Mouse (Mus musculus) cerebellum, adult 8-10 months (tissue): Measurements from ENCODE around the gene Pde11a.

Source experiments
- DNase-seq: peaks from one replicate; pipeline ENCODE4 v3.0.0; 2022

The Pde11a gene

DNA sequence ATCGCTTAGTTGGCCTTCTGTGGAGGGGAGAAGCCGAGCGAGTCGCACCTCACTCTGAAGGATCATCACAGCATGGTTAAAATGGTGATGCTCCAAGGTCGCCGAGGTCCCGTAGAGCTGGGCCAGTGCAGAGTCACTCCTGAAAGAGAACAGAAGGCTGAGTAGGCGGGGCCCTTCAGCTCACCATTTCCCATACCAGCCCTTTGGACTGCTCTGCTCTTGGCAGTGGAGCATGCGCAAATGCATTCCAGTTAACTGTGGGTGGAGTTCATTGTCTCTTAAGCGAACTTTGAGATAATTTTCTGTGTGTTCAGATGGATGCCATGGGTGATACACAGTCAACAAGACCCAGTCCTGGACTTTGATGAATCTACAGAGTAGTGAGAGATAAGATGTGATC is 288.5 kb downstream of the Pde11a start:
- no peak for DNase-seq

DNA sequence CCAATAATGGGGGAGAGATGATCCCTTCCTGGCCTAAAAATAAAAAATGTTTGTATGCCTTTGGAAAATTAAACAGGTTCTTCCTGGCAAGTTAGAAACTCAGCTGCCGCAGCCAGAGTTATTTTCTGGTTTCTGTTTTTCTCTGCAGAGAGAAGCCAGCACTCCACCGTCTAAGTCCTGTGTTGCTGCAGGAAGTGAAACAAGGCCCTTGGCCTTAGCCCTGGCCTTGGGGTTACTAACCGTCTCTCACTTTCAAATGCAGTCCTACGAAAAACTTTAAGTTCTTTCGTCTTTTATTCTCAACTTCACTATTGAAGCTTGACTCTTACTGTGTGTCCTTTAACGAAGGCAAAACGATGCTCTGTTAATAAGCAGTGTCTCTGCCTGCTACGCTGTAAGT is 289.0 kb downstream of the Pde11a start:
- DNase-seq, result no peak

GRCm38 (mm10) chr2:76047740-76048139 is 290.8 kb downstream of the Pde11a start:
- no peak for DNase-seq

DNA sequence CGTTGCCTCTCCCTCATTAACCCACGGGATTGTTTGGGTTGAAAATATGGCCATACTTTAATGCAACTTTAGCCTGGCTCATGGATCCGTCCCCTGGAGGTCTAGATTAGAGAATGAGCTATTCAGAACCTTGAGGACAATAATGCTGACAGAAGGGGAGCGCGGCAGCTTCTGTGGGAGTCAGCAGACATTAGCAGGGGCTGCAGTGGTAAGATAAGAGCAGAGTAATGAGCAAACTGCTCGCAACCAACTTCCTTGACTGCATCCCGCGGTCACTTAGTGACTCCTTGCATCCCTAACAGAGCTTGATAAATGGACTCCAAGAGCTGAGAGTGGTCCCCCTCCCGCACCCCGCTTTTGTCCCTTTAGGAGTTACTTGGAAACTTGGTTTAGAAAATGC is 296.4 kb downstream of the Pde11a start:
- DNase-seq, result no peak

- DNase-seq, result no peak
Measured at GRCm38 (mm10) chr2:76040116-76040515, 298.5 kb downstream of the Pde11a start.

GRCm38 (mm10) chr2:76030080-76030479 is 308.5 kb downstream of the Pde11a start:
- peak; percentile 52 for DNase-seq

GRCm38 (mm10) chr2:76029081-76029901 is 309.3 kb downstream of the Pde11a start:
- peak; percentile 39 for DNase-seq

- DNase-seq, result no peak
Measured at GRCm38 (mm10) chr2:76016890-76017289, 321.7 kb downstream of the Pde11a start.

- DNase-seq, result no peak
Measured at GRCm38 (mm10) chr2:76016136-76016535, 322.4 kb downstream of the Pde11a start.

- no peak for DNase-seq
Measured at GRCm38 (mm10) chr2:76015460-76015859, 323.1 kb downstream of the Pde11a start.

DNA sequence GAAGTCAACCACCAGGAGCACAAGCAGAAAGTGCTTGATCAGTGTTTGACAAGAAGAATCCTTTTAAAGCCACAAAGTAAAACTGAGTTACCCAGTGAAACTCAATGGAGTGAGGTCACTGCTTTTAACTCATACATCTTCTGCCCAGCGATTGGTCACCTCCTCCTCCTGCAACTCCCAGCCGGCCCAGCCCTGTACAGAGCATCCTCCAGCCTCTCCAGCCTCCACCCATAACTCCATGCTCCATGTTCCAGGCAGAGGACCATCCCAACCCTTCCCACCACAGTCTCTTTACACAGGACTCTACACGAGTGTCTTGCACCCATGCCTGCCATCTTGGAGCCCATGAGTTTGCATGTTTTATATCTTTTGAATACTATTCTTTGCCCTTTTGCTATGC is 323.9 kb downstream of the Pde11a start:
- no peak for DNase-seq

- no peak for DNase-seq
Measured at GRCm38 (mm10) chr2:76006194-76006593, 332.4 kb downstream of the Pde11a start.

GRCm38 (mm10) chr2:76002899-76003298 is 335.7 kb downstream of the Pde11a start:
- no peak for DNase-seq

GRCm38 (mm10) chr2:76001392-76001791 is 337.2 kb downstream of the Pde11a start:
- DNase-seq, result peak; percentile 32

- no peak for DNase-seq
Measured at GRCm38 (mm10) chr2:75999636-76000035, 338.9 kb downstream of the Pde11a start.

GRCm38 (mm10) chr2:75998692-75999091 is 339.9 kb downstream of the Pde11a start:
- DNase-seq, result peak; percentile 29

DNA sequence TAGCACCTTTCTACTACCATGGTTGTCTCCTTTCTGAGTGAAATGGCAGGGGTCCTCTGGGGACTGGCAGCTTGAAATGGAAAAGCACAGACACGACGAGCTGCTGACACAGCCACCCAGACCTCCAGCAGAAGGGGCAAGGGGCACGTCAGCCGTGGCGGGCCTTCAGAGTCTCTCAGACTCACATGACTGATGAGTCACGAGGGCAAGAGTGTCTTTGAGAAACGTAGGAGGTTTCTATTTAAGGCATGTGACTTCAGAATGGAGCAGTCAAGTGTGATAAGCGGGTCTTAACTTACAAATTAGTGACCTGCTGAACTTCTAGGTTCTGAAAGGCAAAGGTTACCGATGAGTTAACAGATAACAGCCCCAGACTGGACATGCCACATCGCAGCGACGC is 340.8 kb downstream of the Pde11a start:
- no peak for DNase-seq

DNA sequence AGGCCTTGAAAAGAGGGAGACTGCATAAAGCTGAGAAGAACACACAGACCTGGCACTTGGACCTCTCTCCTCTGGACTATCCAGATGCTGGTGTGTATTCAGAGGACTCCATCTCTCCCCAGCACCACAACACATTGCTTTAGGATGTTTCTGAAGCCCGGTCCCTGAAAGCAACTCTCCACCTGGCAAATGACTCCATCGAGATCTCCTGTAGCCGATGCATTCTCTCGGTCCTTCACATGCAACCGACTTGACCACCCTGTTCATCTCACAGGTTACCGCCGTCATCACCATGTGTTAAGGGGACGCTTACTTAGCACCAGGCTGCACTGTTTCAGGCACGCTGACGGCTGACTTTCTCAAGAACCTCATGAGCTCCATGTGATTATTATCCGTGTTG is 343.7 kb downstream of the Pde11a start:
- no peak for DNase-seq

GRCm38 (mm10) chr2:75991581-75992205 is 346.9 kb downstream of the Pde11a start:
- DNase-seq, result no peak

GRCm38 (mm10) chr2:75990885-75991539 is 347.6 kb downstream of the Pde11a start:
- peak; percentile 42 for DNase-seq

DNA sequence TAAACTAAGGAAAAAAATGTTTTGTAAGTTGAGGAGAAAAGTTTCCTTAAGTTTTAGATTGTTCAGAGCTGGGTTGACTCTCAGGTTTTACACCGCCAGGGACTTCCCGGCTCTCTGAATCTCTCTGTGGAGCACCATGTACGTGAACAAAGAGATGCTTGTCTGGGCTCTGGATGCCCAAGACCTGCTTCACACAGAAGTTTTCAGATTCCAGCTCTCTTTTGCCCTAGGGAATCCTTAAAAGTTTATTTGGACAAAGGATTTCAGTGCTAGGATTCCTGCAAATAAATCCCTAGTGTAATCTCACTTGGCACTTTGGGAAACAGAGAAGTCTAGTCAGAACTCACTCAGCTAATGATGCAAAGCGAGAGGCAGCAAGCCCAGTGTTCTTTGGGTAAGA is 348.9 kb downstream of the Pde11a start:
- no peak for DNase-seq

DNA sequence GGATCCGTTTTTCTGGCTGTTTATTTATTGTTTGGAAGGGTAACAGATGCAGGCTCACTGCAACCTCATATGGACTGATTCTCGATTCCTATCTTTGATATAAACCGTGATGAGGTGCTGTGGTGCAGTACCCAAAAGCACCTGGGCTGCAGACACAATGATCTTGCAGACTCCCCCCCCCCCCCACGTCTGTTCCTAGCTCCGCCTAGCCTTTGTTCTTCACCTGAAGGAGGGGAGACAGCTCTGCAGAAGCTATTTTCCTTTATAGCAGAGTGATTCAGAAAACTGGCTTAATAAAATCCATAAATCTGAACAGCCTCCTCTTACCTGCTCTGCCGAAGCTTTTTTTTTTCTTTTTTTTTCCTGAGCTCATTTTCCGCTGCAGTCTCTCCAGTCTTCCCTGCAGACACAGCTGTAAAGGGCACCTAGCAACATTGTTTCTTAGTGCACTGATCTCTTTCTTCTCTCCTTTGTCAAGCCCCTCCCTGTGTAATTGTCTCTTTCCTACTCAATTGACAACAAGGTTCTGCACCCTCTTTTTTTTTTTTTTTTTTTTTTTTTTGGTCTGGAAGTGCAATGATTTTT is 349.7 kb downstream of the Pde11a start:
- DNase-seq, result no peak

DNA sequence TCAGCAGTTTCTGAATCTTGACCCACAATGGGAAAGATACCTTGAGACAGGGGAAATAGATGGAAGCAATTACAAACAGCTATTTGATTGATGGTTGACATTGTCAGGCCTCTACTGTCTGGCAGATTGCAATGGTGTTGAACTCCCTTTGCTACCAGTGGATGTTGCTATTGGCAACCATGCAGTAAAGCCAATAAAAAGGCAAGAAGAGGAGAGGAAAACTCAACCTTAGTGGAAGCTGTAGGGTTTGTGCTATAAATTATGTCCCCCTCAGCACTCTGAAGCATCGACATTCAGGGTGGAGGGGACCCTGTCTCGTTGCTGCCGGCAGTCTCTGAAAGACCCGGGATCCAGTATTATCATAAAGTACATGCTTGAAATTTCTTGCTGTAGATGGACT is 350.2 kb downstream of the Pde11a start:
- no peak for DNase-seq

GRCm38 (mm10) chr2:75987739-75988138 is 350.8 kb downstream of the Pde11a start:
- no peak for DNase-seq
